Mouse (Mus musculus) 3T3-L1 (cell line): ENCODE results near the gene E030018B13Rik.
A peak's percentile ranks its signal among the peaks of the same experiment; 100 is the strongest.

Experiments
- DNase-seq: peaks from one replicate; pipeline ENCODE4 v3.0.0-alpha.2; 2015; ENCODE audit warnings: low read depth, low spot score

The E030018B13Rik gene

DNA sequence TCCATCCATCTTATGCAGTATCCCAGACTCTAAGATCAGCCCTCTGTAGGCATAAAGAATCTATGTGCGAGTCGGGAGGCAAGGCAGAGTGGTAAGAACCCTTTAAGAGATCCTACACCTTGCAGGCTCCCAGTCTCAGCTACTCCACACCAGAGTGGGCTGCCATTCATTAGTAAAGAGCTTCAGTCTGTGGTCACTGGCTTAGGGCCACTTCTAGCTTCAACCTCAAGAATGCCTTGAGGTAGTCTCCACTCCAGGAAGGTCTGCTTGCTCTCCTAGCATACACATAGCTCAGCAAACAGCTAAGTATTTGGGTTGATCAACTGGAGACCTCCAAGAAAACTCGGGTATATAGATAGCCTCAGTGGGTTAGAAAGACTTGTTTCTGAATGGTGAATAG lies 19.0 kb upstream of the E030018B13Rik start:
- peak; percentile 49 for DNase-seq

DNA sequence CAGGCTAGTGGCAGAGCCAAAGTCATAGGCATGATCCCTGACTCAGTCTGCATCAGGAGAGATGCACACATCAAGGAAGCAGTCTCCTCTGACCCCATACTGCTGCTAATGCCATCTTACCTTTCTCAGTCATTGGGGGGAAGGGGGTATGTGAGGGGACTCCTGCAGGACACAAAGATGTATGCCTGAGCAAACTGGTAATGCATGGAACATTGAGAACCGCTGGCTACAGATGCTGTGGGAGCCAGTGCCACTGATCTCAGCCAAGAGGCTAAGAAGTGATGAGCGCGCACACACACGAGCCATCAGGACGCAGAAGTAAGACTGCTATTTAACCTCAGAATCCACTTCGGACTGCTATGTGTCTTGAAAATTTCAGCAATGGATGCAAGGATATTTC lies 18.5 kb upstream of the E030018B13Rik start:
- DNase-seq, result no peak

GRCm38 (mm10) chr7:63899925-63900324 lies 16.7 kb upstream of the E030018B13Rik start:
- no peak for DNase-seq

DNA sequence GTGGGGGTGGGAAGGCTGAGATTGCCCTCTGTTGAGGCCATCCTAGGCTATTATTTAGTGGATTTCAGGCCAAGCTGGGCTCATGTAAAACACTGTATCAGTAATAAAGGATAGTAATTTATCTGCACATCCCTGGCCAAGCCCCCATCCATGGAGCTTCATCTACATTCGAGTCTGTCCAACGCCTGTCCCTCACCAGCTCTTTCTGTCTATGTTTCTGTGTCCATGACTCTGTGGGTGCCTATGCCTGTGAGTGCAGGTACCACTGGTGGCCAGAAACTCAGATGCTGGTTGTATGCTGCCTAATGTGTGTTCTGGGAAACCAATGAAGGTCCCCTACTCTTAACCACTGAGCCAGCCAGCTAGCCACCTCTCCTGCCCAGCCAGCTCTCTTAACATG lies 16.2 kb upstream of the E030018B13Rik start:
- DNase-seq, result no peak

- DNase-seq, result no peak
Measured at GRCm38 (mm10) chr7:63901346-63901745, 15.3 kb upstream of the E030018B13Rik start.

GRCm38 (mm10) chr7:63901942-63902341 lies 14.7 kb upstream of the E030018B13Rik start:
- DNase-seq, result no peak

DNA sequence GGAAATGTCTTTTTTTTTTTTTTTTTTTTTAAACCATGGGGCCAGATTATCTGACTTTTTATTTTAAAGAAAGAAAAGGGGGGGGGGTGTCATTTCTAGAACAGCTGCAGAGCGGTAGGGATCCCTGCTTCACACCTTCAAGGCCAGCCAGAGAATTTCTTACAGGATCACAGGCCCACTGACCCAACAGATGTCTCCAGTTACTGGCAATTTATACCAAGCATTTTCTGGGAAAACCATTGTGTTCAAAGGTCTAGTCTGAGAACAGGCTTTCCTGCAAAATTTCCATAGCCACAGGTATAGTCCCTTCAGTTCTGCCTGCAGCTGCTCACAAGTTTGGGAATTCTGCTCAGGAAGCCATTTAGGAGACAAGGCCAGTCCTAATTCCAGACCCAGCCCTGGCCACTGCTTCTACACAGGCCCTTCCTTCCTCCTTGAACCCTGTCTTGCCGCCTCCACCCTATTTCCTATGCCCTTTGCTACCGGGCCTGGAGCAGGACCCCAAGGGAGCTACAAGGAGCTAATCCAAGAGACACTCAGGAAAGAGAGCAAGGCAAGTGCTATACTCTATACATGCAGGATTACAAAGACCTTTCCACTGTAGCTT lies 13.9 kb upstream of the E030018B13Rik start:
- no peak for DNase-seq

- DNase-seq, result no peak
Measured at GRCm38 (mm10) chr7:63903635-63904380, 12.8 kb upstream of the E030018B13Rik start.

- DNase-seq, result peak; percentile 23
Measured at GRCm38 (mm10) chr7:63905190-63905589, 11.5 kb upstream of the E030018B13Rik start.

DNA sequence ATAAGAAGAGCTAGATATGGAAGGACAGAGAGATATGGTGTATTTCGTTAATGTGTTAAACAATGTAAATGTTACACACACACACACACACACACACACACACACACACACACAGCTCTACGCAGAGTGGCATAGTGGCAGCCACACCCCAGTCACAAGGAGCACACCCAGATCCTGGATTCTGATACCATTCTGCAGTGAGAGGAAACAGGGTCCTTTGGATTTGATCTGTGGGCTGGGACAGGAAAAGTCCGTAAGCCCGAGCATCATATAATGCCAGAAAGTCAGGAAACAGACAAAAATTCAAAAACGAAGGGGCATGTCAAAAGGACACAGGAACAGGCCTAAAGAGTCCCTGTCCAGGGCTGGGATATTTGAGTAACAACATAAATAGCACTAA lies 11.0 kb upstream of the E030018B13Rik start:
- no peak for DNase-seq

- no peak for DNase-seq
Measured at GRCm38 (mm10) chr7:63907778-63908495, 8.7 kb upstream of the E030018B13Rik start.

- DNase-seq, result no peak
Measured at GRCm38 (mm10) chr7:63908496-63909285, 8.0 kb upstream of the E030018B13Rik start.

DNA sequence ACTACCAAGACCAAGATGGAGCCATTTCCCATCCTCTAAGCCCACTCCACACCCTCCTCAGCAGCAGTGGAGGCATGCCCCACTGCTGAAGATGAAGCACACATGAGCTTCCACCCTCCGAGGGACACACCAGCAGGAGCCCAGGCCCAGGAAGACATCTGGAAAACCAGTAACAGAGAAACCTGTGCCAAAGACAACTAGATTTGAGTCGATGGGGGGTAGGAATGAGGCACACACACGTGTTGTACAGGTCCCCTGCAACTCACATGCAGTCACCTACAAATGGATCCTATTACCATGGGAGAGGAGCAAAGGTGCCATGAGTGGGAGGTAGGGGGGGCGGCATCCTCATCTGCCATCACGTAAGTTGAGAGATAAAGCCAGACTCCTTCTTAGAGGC lies 6.4 kb upstream of the E030018B13Rik start:
- DNase-seq, result no peak

- no peak for DNase-seq
Measured at GRCm38 (mm10) chr7:63910912-63911311, 5.7 kb upstream of the E030018B13Rik start.

DNA sequence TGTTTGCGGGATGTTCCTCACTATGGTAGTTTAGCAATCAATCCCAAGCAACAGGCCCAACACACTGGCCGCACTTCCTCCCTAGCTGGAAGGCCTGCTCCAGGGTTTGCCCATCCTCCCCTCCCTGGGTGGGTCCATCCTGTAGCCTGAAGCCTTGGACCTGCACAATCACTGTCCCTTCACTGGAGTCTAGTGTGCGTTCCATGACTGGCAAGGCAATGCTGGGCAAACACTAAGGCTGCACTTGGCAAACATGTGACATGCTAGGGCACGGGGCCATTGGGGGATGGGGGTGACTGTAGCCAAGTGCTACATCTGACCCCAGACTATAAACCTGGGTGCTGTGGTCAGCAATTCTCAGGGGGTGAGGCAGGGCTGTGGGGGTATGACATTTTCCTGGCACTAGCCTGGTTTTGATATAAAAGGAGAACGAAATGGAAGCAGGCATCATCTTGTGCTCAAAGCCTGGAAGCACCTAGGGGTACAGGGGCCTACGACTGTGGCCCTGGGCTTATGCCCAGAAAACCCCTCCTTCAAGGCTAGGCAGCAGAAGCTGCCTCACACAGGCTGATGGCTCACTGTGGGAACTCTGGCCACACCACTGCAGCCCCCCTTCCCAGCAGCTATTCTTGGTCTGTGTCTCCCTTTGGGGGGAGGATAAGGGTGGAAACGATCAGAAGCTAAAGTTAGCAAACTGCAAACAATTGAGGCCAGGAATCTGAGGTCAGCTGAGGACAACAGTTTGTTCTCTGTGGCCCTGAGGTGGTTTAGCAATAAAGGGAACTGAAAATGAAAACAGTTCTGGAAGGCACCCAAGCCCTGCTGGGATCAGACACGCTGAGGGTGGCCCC lies 5.0 kb upstream of the E030018B13Rik start:
- DNase-seq, result no peak

GRCm38 (mm10) chr7:63912234-63912810 lies 4.3 kb upstream of the E030018B13Rik start:
- DNase-seq, result no peak

GRCm38 (mm10) chr7:63912924-63913723 lies 3.5 kb upstream of the E030018B13Rik start:
- no peak for DNase-seq

GRCm38 (mm10) chr7:63913724-63914692 lies 2.6 kb upstream of the E030018B13Rik start:
- no peak for DNase-seq

GRCm38 (mm10) chr7:63914891-63915290 lies 1.8 kb upstream of the E030018B13Rik start:
- DNase-seq, result no peak
